Mouse (Mus musculus): ENCODE measurements at regions not wholly inside any gene's neighbourhood (a gene's known extent, or its start where the extent isn't known, plus 50 kb on each side); places are given as distances from the start of the nearest gene placed in this dataset.

- DNase-seq (ENCODE audit: low spot score) (no peak), ATAC-seq (no peak)
- H3K27me3 ChIP-seq (ENCODE audit: insufficient read depth, low read length) = no peaks in the 10 kb centered on the region
- H3K4me1 ChIP-seq (ENCODE audit: insufficient read depth, low read length) = no peaks in the 10 kb centered on the region
- H3K4me3 ChIP-seq (ENCODE audit: low read length) = no peak overlapping the region
- H3K9ac ChIP-seq (replicated peaks; ENCODE audit: low read length) = no peak overlapping the region
- no peak for TF ChIP-seq CTCF (IDR thresholded peaks at IDR 0.05; ENCODE audit: low read depth)
- no peaks in the 10 kb centered on the region for H3K9me3 ChIP-seq (ENCODE audit: low read length)
- WGBS = 97% methylated on average over 3 of the region's 3 CpGs
- no peaks in the 10 kb centered on the region for H3K36me3 ChIP-seq (ENCODE audit: insufficient read depth, low read length)
- H3K4me2 ChIP-seq (ENCODE audit: low read depth, low read length) = no peak overlapping the region
- H3K27ac ChIP-seq = no peak overlapping the region
These were observed 162.2 kb downstream of the Thbs2 start for GRCm38 (mm10) chr17:14531796-14532195.

GRCm38 (mm10) chr17:14527691-14528090 lies 166.3 kb downstream of the Thbs2 start:
- ATAC-seq = no peak
- no peak for DNase-seq (ENCODE audit: low spot score)
- H3K4me1 ChIP-seq (ENCODE audit: insufficient read depth, low read length) = no peaks in the 10 kb centered on the region
- no peaks in the 10 kb centered on the region for H3K36me3 ChIP-seq (ENCODE audit: insufficient read depth, low read length)
- TF ChIP-seq CTCF (IDR thresholded peaks at IDR 0.05; ENCODE audit: low read depth) = no peak
- H3K27me3 ChIP-seq (ENCODE audit: insufficient read depth, low read length) = no peaks in the 10 kb centered on the region
- no peak overlapping the region for H3K4me2 ChIP-seq (ENCODE audit: low read depth, low read length)
- H3K9me3 ChIP-seq (ENCODE audit: low read length) = no peaks in the 10 kb centered on the region
- 92% methylated on average over 2 of the region's 2 CpGs for WGBS
- no peak overlapping the region for H3K27ac ChIP-seq
- H3K4me3 ChIP-seq (ENCODE audit: low read length) = no peak overlapping the region
- H3K9ac ChIP-seq (replicated peaks; ENCODE audit: low read length) = no peak overlapping the region

DNA sequence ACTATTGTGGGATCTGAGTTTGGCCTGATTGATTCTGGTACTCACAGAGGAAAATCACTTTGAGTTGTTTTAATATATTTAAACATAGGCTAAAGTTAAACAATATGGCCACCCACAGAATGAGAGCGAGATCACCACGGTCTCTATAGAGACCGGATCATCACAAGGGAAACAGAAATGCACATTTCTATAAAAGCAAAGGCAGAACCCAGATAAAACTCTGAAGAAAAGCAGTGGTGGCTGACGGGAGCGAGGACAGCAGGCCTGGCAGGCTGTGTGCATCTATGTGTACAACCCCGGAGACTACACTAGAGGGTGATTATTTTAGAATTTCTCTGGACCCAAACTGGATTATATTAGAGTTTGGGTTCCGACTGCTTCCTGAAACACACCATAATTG lies 168.8 kb downstream of the Thbs2 start:
- no peak overlapping the region for H3K4me3 ChIP-seq (ENCODE audit: low read length)
- no peak overlapping the region for H3K9ac ChIP-seq (replicated peaks; ENCODE audit: low read length)
- no peaks in the 10 kb centered on the region for H3K36me3 ChIP-seq (ENCODE audit: insufficient read depth, low read length)
- no peak overlapping the region for H3K4me2 ChIP-seq (ENCODE audit: low read depth, low read length)
- ATAC-seq (no peak), DNase-seq (ENCODE audit: low spot score) (no peak)
- no peaks in the 10 kb centered on the region for H3K27me3 ChIP-seq (ENCODE audit: insufficient read depth, low read length)
- H3K4me1 ChIP-seq (ENCODE audit: insufficient read depth, low read length) = no peaks in the 10 kb centered on the region
- H3K27ac ChIP-seq = no peak overlapping the region
- H3K9me3 ChIP-seq (ENCODE audit: low read length) = no peaks in the 10 kb centered on the region
- TF ChIP-seq CTCF (IDR thresholded peaks at IDR 0.05; ENCODE audit: low read depth) = no peak
- 79% methylated on average over 7 of the region's 7 CpGs for WGBS

DNA sequence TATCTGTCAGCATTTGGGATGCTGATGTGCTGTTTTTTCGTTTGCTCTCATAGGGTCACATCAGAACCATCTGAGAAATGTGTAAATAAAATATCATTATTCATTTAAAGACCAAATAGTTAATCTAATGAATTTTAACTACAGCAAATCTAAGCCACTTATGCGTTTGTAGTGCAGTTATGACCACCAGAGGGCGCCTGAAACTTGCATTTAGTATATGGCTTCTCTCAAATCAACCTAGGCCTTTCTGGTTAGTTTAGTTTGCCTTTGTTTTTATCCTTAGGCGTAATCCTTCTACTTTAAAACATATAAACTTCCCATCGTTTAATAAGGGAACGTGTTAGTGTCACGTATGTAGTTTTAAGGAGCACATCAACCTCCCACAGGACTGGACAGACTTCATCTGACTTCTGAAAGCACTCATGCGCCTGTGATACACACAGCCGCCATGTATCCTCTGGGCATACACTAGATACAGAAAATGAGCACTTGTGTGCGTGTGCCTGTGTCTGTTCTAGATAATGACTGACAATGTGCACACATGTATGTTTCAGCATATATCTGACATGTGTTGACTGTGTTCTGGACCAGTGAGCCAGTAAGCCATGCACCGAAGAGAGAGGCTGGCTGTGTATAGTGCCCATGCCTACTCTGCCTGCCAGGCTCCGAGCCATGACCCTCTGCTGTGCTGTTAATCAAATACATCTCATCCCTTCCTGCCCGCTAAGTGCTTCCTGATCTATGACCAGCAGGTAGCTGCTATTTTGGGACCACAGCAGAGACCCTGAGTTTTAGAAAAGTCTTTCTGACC lies 169.4 kb downstream of the Thbs2 start:
- Histone ChIP-seq H3K27me3 (ENCODE audit: insufficient read depth, low read length) (no peaks in the 10 kb centered on the region), H3K9ac (replicated peaks; ENCODE audit: low read length) (no peak overlapping the region), H3K36me3 (ENCODE audit: insufficient read depth, low read length) (no peaks in the 10 kb centered on the region), H3K4me3 (ENCODE audit: low read length) (no peak overlapping the region), H3K9me3 (ENCODE audit: low read length) (no peaks in the 10 kb centered on the region), H3K27ac (no peak overlapping the region), H3K4me1 (ENCODE audit: insufficient read depth, low read length) (no peaks in the 10 kb centered on the region), H3K4me2 (ENCODE audit: low read depth, low read length) (no peak overlapping the region)
- DNase-seq (ENCODE audit: low spot score) = peak; percentile 95
- 43% methylated on average over 13 of the region's 13 CpGs for WGBS
- peak; percentile 57 for ATAC-seq
- peak; percentile 84 for TF ChIP-seq CTCF (IDR thresholded peaks at IDR 0.05; ENCODE audit: low read depth)

DNA sequence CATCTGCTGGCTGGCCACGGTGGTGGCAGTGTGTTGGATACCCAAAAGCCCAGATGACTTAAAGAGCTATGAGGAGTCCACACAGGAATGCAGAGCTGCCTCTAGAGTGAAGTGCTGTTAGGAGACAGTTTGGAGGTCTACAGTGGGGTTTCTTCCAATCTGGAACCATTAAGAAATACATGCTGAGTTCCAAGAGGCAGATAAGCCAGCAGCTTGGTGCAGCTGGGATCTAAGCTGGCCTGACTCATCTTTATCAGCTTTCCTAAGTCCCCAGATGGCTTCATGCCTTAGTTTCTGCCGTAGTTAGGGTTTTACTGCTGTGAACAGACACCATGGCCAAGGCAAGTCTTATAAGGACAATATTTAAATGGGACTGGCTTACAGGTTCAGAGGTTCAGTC lies 172.0 kb downstream of the Thbs2 start:
- Histone ChIP-seq H3K4me1 (ENCODE audit: insufficient read depth, low read length) (no peaks in the 10 kb centered on the region), H3K27me3 (ENCODE audit: insufficient read depth, low read length) (no peaks in the 10 kb centered on the region), H3K4me2 (ENCODE audit: low read depth, low read length) (no peak overlapping the region), H3K4me3 (ENCODE audit: low read length) (no peak overlapping the region), H3K36me3 (ENCODE audit: insufficient read depth, low read length) (no peaks in the 10 kb centered on the region), H3K27ac (no peak overlapping the region), H3K9ac (replicated peaks; ENCODE audit: low read length) (no peak overlapping the region), H3K9me3 (ENCODE audit: low read length) (no peaks in the 10 kb centered on the region)
- no peak for TF ChIP-seq CTCF (IDR thresholded peaks at IDR 0.05; ENCODE audit: low read depth)
- 61% methylated on average over 2 of the region's 2 CpGs for WGBS
- DNase-seq (ENCODE audit: low spot score) = no peak
- no peak for ATAC-seq

- Histone ChIP-seq H3K9ac (replicated peaks; ENCODE audit: low read length) (no peak overlapping the region), H3K4me3 (ENCODE audit: low read length) (no peak overlapping the region), H3K4me2 (ENCODE audit: low read depth, low read length) (no peak overlapping the region), H3K4me1 (ENCODE audit: insufficient read depth, low read length) (no peaks in the 10 kb centered on the region), H3K9me3 (ENCODE audit: low read length) (no peaks in the 10 kb centered on the region), H3K27ac (no peak overlapping the region), H3K27me3 (ENCODE audit: insufficient read depth, low read length) (no peaks in the 10 kb centered on the region), H3K36me3 (ENCODE audit: insufficient read depth, low read length) (no peaks in the 10 kb centered on the region)
- DNase-seq (ENCODE audit: low spot score) (peak; percentile 92), ATAC-seq (peak; percentile 52; the same call in 1 of the 2 replicates)
- TF ChIP-seq CTCF (IDR thresholded peaks at IDR 0.05; ENCODE audit: low read depth) = peak; percentile 94
- 18% methylated on average over 5 of the region's 5 CpGs for WGBS
These were observed 173.5 kb downstream of the Thbs2 start for GRCm38 (mm10) chr17:14520565-14520964.

GRCm38 (mm10) chr17:14519367-14519766 lies 174.7 kb downstream of the Thbs2 start:
- DNase-seq (ENCODE audit: low spot score) = no peak
- Histone ChIP-seq H3K27me3 (ENCODE audit: insufficient read depth, low read length) (no peaks in the 10 kb centered on the region), H3K9me3 (ENCODE audit: low read length) (no peaks in the 10 kb centered on the region)

More at GRCm38 (mm10) chr17:14519367-14519766, 174.7 kb downstream of the Thbs2 start:
- no peak overlapping the region for H3K9ac ChIP-seq (replicated peaks; ENCODE audit: low read length)
- H3K27ac ChIP-seq = no peak overlapping the region
- H3K4me2 ChIP-seq (ENCODE audit: low read depth, low read length) = no peak overlapping the region
- no peak for ATAC-seq
- no peaks in the 10 kb centered on the region for H3K4me1 ChIP-seq (ENCODE audit: insufficient read depth, low read length)
- TF ChIP-seq CTCF (IDR thresholded peaks at IDR 0.05; ENCODE audit: low read depth) = no peak
- no peaks in the 10 kb centered on the region for H3K36me3 ChIP-seq (ENCODE audit: insufficient read depth, low read length)
- WGBS = 88% methylated on average over 4 of the region's 4 CpGs
- no peak overlapping the region for H3K4me3 ChIP-seq (ENCODE audit: low read length)

Measured in hindbrain, postnatal 0 days (tissue).